Mouse (Mus musculus) megakaryocyte, embryonic 14.5 days (primary cell): Measurements from ENCODE around the gene Lta.

Experiments used
- FLI1 ChIP-seq: IDR thresholded peaks from 2 replicates; pipeline ENCODE4 v1.6.1; 2012; ENCODE audit warnings: low read length, inconsistent platforms, mixed read lengths
- GATA1 ChIP-seq: IDR thresholded peaks from 3 replicates; pipeline ENCODE4 v1.6.1; 2012; ENCODE audit warnings: mixed read lengths, low read length, inconsistent platforms, borderline replicate concordance

DNA sequence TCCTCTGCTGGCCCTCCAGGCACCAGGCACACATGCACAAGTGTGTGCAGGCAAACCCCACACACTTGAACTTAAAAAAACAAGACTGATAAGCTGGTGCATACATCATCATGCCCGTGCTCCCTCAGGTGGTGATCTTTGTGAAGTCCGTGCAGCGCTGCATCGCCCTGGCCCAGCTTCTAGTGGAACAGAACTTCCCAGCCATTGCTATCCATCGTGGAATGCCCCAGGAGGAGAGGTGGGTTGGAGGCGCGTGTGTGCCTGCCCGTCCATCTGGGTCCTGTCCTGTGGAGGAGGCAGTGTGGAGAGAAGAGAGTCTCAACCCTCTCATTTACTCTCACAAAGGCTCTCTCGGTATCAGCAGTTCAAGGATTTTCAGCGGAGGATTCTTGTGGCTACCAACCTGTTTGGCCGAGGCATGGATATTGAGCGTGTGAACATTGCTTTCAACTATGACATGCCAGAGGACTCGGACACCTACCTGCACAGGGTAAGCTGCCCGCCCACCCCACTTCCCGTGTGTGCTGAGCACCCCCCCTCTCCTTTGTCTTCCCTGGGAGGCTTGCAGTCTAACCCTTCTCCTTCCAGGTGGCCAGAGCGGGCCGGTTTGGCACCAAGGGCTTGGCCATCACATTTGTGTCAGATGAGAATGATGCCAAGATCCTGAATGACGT is 47.6 kb upstream of the Lta start:
- TF ChIP-seq GATA1 (no peak), FLI1 (no peak)
